Mouse (Mus musculus) olfactory bulb, adult 2 months (tissue): ENCODE results near the gene Atp4a. TPM values are rescaled to one million over a fixed set of nuclear protein-coding genes. Genes with fewer than 3 reads are reported as not detected.
A peak's percentile ranks its signal among the peaks of the same experiment; 100 is the strongest.

Experiments used
- H3K27ac ChIP-seq: fragments of 200-500 bp; 2 replicates; pipeline ENCODE4 v1.5.1; 2012; ENCODE audit warnings: low read depth, low read length; ENCODE audit not compliant: insufficient read depth
- H3K4me1 ChIP-seq: fragments of 200-500 bp; 2 replicates; pipeline ENCODE4 v1.6.1; 2012; ENCODE audit warnings: low read length; ENCODE audit not compliant: control insufficient read depth, insufficient read depth
- H3K4me3 ChIP-seq: fragments of 200-500 bp; 2 replicates; pipeline ENCODE4 v1.5.1; 2012; ENCODE audit warnings: mild to moderate bottlenecking, low read depth, low read length, moderate library complexity; ENCODE audit not compliant: insufficient read depth
- CTCF ChIP-seq: fragments of 200-500 bp; IDR thresholded peaks from 2 replicates; pipeline ENCODE4 v1.5.1; 2012; ENCODE audit warnings: low read depth, mild to moderate bottlenecking, low read length, moderate library complexity; ENCODE audit not compliant: insufficient read depth
- POLR2A ChIP-seq: fragments of 200-500 bp; IDR thresholded peaks from 2 replicates; pipeline ENCODE4 v1.6.1; 2012; ENCODE audit warnings: mild to moderate bottlenecking, low read depth, low read length, moderate library complexity; ENCODE audit not compliant: insufficient read depth
- WGBS: fragments of 180-500 bp; shearing (Covaris S2); methylation state at CpG from one replicate; pipeline ENCODE4 v1.1.7; 2018; 5-methylcytosine and 5-hydroxymethylcytosine counted together
- polyA plus RNA-seq: library from polyadenylated mRNA; stranded (reverse); fragments of >200 nt; gene quantifications from 2 replicates; pipeline ENCODE4 v1.2.4, GENCODE M21; 2012; ENCODE audit warnings: low replicate concordance; ENCODE audit not compliant: missing spikeins, insufficient read depth, insufficient read length

The Atp4a gene
- polyA plus RNA-seq, 1 experiment: not detected

DNA sequence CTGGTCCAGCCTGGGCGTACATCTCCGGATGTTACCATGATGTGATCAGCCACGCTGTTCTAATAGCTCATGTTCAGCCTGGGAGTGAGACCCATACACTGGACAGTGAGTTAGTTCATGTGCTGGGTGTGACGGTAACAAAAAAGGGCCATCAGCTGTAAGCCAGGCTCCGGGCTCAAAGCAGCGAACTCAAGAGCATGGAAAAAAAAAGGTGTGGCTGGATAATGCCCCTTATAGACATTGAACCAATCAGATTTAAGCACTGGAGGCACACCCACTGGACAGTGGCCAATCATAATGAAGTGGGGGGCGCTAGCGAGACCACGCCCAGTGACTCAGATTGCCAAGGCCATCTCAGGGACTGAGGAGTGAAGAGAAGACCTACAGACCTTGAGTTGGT is 13.4 kb upstream of the Atp4a start, which contains the start of gene 2200002J24Rik:
Gene 2200002J24Rik, plus strand, starts transcription at position 338 of the 400 bp plus-strand sequence.
- TF ChIP-seq CTCF (no peak), POLR2A (no peak)
- WGBS: 50% methylated on average over 9 of the region's 9 CpGs
- Histone ChIP-seq H3K4me3 (no peak within 1 kb of the TSS), H3K27ac (no peak within 1 kb of the TSS), H3K4me1 (no peaks in the 10 kb centered on the region)

DNA sequence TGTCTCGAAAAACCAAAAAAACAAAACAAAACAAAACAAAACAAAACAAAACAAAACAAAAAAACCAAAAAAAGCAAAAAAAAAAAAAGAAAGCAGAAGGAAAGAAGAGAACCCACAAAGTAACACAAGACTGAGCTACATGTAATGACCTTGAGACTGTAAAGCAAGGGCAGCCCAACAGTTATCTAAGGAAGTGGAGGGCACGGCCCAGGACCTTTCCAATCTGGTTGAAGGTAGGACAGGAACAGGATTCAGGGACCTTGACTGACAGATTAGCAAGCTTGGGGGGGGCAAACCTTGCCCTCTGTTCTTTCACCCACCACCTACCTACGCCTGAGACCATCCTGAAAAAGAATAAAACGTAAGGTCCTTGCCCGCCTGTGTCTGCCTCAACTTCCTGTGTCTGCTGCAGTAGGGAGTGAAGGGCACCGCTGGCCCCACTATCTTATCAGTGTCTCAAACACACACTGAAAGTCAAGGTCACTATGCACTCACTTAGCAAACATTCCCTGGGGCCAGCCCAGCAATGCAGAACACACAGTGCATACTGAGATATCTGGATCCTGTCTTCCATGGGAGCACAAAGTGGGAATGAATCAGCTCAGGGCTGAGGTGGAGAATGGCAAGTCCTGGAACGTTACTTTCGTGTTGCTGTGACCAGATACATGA is 5.7 kb upstream of the Atp4a start:
- Histone ChIP-seq H3K27ac (no peak overlapping the region), H3K4me3 (no peak overlapping the region), H3K4me1 (no peaks in the 10 kb centered on the region)
- WGBS: 85% methylated on average over 8 of the region's 8 CpGs
- TF ChIP-seq CTCF (no peak), POLR2A (no peak)

DNA sequence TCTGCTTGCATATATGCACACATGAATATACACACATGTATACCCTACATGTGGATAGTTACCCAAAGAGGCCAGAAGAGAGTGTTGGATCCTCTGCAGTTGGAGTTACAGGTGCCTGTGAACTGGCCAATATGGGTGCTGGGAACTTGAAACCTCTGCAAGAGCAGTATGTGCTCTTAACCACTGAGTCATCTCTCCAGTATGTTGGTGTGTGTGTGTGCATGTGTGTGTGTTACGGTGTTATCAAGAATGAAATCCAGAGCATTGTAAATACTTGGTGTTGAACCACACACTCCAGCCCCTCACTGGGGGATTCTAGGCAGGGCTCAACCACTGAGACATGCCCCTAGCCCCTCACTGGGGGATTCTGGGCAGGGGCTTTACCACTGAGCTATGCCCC is 4.6 kb upstream of the Atp4a start:
- H3K4me3 ChIP-seq: no peak overlapping the region
- H3K27ac ChIP-seq: no peak overlapping the region
- no peak for TF ChIP-seq POLR2A
- TF ChIP-seq CTCF: no peak
- no peaks in the 10 kb centered on the region for H3K4me1 ChIP-seq
- 88% methylated on average over 1 of the region's 1 CpGs for WGBS

DNA sequence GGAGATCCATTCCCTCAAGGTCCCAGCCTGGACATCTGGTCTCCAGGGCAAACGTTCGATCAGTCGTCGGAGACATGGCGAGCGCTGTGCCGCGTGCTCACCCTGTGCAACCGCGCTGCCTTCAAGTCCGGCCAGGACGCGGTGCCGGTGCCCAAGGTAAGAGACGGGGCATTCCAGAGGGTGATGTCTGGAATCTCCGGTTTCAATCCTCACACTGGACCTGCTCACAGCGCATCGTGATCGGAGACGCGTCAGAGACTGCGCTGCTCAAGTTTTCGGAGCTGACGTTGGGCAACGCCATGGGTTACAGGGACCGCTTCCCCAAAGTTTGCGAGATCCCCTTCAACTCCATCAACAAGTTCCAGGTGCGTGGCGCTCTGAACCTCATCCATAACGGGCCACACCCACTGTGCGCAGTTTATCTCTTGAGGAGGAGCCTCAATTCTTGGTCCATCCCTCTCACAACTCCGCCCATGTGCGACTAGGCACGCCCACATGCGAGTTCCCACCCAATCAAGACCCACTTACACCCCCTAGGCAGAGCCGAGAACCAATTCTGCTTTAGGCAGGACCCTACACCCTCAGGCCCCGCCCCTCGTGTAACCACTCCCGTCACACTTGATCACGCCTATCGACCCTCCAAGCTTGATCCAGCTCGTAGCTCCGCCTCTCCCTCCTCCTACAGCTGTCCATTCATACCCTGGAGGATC is 5.2 kb downstream of the Atp4a start:
- peaks cover 12% of the 10 kb centered on the region for H3K4me1 ChIP-seq
- WGBS: 3% methylated on average over 43 of the region's 43 CpGs
- H3K4me3 ChIP-seq: peak overlapping the region; percentile 20

DNA sequence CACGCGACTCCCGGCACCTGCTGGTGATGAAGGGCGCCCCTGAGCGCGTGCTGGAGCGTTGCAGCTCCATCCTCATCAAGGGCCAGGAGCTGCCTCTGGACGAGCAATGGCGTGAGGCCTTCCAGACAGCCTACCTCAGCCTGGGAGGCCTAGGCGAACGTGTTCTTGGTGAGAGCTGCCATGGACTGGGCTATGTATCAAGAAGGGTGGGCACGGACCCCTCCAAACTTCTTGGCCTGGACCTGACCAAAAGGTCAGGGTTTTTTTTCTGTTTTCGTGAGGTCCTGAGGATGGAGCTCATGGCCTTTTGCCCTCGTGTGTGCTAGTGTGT is 5.7 kb downstream of the Atp4a start:
- TF ChIP-seq POLR2A: no peak
- TF ChIP-seq CTCF: no peak
- Histone ChIP-seq H3K4me3 (peak overlapping the region; percentile 20), H3K4me1 (peaks cover 12% of the 10 kb centered on the region), H3K27ac (no peak overlapping the region)
- 15% methylated on average over 14 of the region's 14 CpGs for WGBS

More for the DNA sequence above, 5.2 kb downstream of the Atp4a start:
- H3K27ac ChIP-seq: no peak overlapping the region
- TF ChIP-seq POLR2A: no peak
- TF ChIP-seq CTCF: no peak

DNA sequence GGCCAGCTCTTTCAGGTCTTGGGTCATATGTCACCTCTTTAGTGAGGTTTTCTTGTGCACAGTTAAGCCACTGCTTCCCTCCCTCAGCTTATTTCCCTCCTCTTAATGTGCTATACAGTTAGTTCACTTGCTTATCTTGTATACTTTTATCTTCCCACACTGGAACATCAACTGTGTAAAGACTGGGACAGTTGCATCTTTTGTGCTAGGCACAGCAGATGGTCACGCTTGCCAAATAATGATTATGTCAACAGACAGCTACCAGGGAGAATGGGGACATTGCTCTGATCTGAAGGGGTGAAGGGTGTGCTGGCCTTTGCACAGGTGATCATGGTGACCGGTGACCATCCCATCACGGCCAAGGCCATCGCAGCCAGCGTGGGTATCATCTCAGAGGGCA is 7.7 kb downstream of the Atp4a start:
- 98% methylated on average over 5 of the region's 5 CpGs for WGBS
- no peak for TF ChIP-seq CTCF
- TF ChIP-seq POLR2A: no peak
- peaks cover 12% of the 10 kb centered on the region for H3K4me1 ChIP-seq
- H3K27ac ChIP-seq: no peak overlapping the region
- no peak overlapping the region for H3K4me3 ChIP-seq

DNA sequence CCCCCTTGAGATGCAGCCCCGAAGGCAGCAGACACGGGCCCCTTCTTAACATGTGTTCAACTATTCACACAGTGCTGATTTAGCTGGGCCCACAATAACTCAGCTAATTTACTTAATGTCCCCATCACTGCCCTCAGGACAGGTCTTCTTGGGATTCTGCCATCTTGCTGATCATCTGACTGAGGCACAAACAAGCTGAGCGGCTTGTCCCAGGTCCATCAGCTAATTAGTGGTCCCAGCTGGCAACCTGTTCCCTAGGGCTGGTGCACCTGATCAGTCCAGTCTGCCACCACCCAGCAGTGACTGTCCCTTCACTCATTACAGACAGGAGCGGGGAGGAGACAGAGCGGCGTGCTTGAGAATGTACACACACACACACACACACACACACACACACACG is 9.3 kb downstream of the Atp4a start:
- TF ChIP-seq POLR2A: no peak
- no peak for TF ChIP-seq CTCF
- Histone ChIP-seq H3K27ac (no peak overlapping the region), H3K4me3 (no peak overlapping the region), H3K4me1 (peaks cover 12% of the 10 kb centered on the region)
- 71% methylated on average over 7 of the region's 7 CpGs for WGBS

DNA sequence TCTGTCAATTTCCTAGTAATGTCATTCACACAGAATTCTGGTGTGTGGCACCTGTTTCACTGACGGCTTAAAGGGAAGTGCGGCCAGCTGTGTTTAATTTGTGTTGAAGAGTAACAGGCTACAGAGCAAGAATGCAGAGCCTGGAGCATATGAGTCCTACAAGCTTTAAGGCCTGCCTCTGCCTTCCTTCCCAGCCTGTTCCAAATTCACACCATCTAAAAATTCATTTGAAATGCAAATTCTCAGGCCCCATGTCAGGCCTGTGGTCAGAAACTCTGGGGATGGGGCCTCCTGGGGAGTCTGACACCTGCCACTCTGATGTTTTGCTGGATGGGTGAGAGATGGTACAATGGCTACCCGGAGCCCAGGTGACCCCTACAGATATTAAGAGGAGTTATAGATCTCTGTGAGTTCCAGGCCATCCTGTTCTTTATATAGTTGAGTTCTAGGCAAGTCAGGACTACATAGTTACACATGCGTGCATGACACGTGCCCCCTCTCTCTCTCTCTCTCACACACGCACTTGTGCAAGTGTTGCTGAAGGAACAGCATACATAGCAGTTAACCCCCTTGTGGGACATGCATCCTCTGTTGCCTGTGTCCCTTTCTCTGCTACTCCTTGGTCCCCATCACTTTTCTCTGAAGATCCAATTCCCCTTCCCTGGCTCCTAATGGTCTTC is 11.4 kb downstream of the Atp4a start:
- WGBS: 74% methylated on average over 6 of the region's 6 CpGs
- TF ChIP-seq CTCF: no peak
- no peak for TF ChIP-seq POLR2A
- no peak overlapping the region for H3K4me3 ChIP-seq

DNA sequence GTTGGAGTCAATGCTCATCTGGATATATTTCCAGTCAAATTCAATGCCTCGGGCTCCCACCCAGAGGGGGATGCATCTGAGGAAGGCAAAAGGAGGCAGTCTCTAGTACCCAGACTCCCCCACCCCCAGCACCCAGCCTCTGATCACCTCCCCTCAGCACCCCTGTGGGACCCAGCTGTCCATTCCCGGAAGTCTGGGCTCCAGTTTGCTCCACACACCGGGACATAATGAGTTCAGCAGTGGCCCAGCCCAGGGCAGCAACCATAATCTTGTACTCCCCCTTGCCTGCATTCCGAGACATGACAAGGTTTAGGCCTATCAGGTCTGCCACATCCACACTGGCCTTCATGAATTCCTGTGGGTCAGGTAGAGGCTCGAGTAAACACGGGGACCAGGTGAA is 16.2 kb downstream of the Atp4a start:
- WGBS: 84% methylated on average over 6 of the region's 6 CpGs
- H3K4me3 ChIP-seq: peak overlapping the region; percentile 19; the same call in 1 of the 2 replicates
- TF ChIP-seq POLR2A (no peak), CTCF (no peak)
- H3K27ac ChIP-seq: no peak overlapping the region
- H3K4me1 ChIP-seq: peaks cover 17% of the 10 kb centered on the region

More for the DNA sequence above, 11.4 kb downstream of the Atp4a start:
- Histone ChIP-seq H3K27ac (no peak overlapping the region), H3K4me1 (peaks cover 8% of the 10 kb centered on the region)
